Mouse (Mus musculus): ENCODE results near the gene Ints3.

Gene Ints3

DNA sequence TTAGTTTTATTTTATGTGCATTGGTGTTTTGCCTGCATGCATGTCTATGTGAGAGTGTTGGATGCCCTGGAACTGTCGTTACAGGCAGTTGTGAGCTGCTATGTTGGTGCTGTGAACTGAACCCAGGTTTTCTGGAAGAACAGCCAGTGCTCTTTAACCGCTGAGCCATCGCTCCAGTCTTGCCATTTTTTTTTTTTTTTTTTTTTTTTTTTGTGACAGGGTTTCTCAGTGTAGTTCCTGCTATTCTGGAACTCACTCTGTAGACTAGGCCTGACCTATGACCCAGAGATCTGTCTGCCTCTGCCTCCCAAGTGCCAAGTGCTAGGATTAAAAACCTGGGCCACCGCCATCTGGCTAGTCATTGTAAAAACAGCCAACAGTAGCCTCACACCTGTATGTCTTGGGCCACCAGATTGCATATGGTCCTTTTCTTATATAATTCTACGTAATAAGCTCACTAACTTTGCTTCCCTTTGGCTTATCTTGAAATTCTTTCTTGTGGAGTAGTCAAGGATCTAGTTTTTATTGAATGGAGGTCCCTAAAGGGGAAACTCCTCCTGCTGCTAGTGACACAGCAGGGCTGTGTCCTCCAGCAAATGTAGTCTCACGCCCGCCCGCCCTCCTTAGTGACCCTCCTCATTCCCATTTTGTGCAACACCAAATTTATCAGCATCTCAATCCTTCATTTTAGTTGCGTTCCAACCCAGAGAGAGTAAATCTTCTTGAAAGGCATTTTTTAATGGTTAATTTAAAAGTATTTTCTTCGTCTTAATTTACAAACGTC is 12.2 kb upstream of the Ints3 start:
- DNase-seq (ENCODE audit: low spot score) = no peak

DNA sequence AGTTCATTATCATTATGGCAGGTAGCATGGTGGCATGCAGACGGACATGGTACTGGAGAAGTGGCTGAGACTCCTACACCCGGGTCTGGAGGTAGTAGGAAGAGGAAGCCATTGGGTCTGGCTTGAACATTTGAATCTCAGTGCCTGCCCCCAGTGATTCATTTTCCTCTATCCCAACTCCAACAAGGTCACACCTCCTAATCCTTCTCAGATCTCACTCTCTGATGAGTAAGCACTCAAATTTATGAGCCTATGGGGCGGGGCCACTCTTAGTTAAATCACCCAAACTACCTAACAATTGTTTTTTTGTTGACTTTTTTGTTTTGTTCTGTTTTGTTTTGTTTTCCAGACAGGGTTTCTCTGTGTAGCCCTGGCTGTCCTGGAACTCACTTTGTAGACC is 10.6 kb upstream of the Ints3 start:
- no peak for DNase-seq (ENCODE audit: low spot score)

- no peak for DNase-seq (ENCODE audit: low spot score)
These were observed 7.3 kb upstream of the Ints3 start for GRCm38 (mm10) chr3:90440756-90441155.

DNA sequence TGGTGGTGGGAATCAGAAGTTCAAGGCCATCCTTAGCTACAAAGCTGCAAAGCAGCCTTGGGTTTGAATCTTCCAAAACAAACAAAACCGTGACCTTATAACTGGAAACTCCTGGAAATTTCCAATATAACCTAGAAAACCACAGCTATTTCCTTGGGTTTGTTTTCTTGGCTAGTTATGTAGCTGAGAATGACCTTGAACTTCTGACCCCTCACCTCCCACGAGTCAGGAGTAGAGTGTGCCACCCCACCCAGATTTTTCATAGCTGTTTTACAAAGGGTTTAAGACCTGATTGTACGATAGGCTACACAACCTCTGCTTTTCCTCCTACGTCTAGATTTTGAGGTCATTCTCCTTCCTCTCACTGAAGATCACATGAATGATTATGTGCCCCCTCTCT is 3.7 kb upstream of the Ints3 start:
- no peak for DNase-seq (ENCODE audit: low spot score)

DNA sequence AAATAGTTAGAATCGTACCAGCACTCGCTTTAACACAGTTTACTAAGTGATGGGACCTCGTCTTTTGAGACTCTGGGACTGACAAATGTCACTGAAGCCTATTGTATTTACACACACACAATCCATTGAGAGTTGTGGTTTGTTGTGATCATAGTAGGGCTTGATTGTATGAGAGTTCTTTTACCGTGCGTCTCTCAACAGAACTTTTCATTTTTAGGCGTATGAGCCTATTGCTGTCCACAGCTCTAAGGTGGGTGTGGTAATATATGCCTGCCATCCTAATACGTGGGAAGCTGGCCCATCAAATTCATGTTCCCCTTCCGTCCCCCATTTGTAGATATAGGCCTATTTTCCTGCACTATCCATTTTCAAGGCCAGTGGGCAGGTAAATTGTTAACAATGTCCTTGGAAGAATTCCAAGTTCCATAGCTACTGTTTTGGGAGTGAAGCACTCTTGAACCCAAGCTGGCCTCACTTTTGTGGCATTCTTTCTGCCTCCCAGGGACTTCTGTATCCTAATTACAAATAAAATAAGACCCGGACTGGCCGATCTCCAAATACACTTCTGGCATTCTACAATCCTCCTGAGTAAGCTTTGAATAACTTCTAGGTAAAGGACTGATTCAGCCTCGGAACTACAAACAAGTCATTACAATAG is 780 bp upstream of the Ints3 start:
- DNase-seq (ENCODE audit: low spot score) = peak; percentile 41

- DNase-seq (ENCODE audit: low spot score) = peak; percentile 70
These were observed 607 bp downstream of the Ints3 start for GRCm38 (mm10) chr3:90432811-90433219.

GRCm38 (mm10) chr3:90432348-90432747 is 1.1 kb downstream of the Ints3 start:
- DNase-seq (ENCODE audit: low spot score) = no peak

GRCm38 (mm10) chr3:90429576-90429975 is 3.8 kb downstream of the Ints3 start:
- DNase-seq (ENCODE audit: low spot score) = no peak

DNA sequence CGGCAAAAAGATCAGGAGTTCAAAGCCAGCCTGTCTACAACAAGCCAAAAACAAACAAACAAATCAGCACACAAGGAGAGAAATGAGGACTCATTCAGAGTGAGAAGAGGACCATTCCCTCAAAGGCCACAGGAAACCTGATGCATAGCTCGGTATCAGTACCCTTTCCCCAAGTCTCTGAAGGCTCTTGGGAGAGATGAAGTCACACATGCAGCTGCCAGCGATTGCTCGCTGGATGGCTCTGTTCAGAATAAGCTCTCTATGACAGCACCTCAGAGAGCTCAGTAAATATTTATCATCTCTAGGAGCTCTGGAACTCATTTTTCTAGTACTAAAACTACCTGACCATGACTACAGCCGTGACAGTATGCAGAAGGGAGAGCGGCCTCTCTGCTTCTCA is 5.2 kb downstream of the Ints3 start:
- no peak for DNase-seq (ENCODE audit: low spot score)

DNA sequence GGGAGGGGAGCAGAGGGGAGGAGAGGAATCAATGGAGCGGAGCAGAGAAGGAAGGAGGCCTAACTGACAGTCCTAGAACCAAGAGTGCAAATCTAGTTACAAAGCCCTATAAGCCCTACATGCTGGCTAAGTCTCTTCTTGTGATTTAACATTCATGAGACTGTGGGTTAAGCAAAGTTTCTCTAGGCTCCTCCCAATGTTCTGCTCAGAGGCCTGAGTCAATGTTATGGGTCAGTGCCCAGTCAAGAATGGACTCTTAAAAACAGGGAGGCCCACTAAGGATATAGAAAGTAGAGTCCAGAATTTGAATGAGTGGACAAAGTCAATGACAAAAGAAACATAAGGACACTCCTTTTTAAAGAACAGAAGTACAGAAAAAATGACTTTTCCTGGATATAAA is 5.8 kb downstream of the Ints3 start:
- DNase-seq (ENCODE audit: low spot score) = no peak

DNA sequence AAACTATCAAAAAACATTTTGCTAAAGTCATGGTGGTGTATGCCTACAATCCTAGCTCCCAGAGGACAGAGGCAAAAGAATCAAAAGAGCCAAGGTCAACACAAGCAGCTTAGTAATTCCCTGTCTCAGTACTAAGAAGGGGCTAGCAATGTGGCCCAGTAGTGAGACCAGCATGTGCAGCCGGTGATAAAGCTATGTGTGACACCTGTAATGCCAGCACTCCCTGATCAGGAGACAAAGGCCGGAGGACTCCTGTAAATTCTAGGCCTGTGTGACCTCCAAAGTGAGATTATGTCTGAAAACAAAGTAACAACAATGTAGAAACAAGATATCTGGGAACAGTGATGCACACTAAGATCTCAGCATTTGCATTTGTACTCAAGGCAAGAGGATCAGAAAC is 7.9 kb downstream of the Ints3 start:
- DNase-seq (ENCODE audit: low spot score) = peak; percentile 51

- no peak for DNase-seq (ENCODE audit: low spot score)
These were observed 9.9 kb downstream of the Ints3 start for GRCm38 (mm10) chr3:90423549-90423948.

GRCm38 (mm10) chr3:90420696-90421095 is 12.7 kb downstream of the Ints3 start:
- peak; percentile 73 for DNase-seq (ENCODE audit: low spot score)

DNA sequence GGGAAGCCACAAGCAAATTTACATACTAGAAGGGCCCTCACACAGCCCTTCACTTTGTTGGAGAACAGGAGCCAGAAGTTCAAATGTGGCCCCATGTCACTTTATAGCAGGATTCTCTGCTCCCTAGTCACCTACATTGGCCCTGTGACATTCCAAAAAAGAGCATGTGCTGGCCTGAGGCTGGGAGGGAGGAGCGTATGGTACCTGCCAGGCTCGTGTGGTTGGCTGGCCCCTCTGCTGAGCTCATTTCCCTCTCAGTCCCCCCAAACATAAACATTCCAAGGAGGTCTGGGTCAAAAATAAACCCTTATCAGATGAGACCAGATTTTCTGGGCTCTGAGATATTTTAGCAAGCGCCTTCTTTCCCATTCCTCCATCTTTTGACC is 20.4 kb downstream of the Ints3 start:
- no peak for DNase-seq (ENCODE audit: low spot score)

DNA sequence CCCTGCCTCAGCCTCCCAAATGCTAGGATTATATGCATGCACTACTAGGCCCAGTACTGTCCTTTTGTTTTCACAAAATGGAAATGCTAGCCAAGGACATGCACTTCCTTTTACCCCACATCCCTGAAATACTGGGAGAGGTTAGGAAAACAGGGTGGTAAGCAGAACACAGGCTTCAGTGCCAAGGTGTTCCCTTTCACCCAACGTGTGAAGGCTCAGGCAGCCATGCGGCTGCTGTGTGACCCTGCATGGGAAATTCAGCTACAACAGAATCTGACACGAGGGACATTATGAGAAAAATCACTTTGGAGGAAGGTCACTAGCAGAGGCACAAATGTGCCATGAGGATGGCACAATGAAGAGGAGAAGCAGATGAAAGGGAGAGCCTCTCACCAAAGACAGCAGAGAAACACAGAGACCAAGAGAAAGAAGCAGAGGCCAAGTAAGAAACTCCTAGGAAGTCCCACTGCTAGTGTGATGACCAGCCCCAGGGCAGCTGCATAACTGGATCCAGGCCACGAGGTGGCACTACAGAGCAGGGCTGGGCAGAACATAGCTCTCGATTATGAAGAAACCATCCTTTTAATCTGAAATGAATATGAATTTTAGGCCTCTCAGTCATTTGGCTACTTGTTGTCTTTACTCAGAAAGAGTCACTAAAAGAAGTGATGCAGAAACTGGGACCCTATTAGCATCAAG is 21.0 kb downstream of the Ints3 start:
- peak; percentile 58 for DNase-seq (ENCODE audit: low spot score)

DNA sequence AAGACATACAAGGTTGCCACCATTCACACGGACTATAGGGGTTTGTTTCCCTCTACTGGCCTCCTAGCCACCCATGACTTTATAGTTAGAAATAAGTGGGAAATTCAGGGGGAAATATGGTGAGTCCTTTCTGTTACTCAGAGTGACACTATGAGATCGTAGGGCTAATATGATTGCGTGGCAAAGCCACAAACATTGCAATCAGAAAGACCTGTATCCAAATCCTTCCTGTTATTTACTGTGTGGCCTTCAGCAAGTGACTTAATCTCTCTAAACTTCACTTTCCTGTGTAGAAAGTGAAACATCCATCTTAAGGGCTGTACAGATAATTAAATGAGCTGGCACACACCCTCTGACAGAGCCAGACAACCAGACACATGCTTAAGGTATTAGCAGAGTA is 24.7 kb downstream of the Ints3 start:
- no peak for DNase-seq (ENCODE audit: low spot score)

GRCm38 (mm10) chr3:90406414-90406813 is 27.0 kb downstream of the Ints3 start:
- DNase-seq (ENCODE audit: low spot score) = no peak

- no peak for DNase-seq (ENCODE audit: low spot score)
These were observed 28.8 kb downstream of the Ints3 start for GRCm38 (mm10) chr3:90404609-90405008.

- no peak for DNase-seq (ENCODE audit: low spot score)
These were observed 29.3 kb downstream of the Ints3 start for GRCm38 (mm10) chr3:90404121-90404520.

GRCm38 (mm10) chr3:90400993-90401392 is 32.4 kb downstream of the Ints3 start:
- no peak for DNase-seq (ENCODE audit: low spot score)

DNA sequence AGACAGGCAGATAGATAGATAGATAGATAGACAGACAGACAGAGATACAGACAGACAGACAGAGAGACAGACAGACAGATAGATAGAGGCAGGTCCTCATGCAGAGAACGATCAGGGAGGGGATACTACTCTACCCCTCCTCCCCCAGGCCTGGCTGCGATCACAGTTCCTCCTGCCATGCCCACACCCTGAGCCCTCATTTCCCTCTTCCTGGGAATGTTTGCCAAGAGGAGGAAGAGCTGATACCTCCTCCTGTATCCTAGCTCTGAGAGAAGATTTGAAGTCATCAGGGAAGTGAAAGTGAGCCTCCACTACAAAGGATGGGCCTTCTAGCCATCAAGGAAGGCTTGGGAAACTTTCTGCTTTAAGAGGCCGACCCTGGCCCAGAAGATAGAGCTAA is 37.8 kb downstream of the Ints3 start:
- DNase-seq (ENCODE audit: low spot score) = no peak

- DNase-seq (ENCODE audit: low spot score) = no peak
These were observed 40.8 kb downstream of the Ints3 start for GRCm38 (mm10) chr3:90392661-90393060.

DNA sequence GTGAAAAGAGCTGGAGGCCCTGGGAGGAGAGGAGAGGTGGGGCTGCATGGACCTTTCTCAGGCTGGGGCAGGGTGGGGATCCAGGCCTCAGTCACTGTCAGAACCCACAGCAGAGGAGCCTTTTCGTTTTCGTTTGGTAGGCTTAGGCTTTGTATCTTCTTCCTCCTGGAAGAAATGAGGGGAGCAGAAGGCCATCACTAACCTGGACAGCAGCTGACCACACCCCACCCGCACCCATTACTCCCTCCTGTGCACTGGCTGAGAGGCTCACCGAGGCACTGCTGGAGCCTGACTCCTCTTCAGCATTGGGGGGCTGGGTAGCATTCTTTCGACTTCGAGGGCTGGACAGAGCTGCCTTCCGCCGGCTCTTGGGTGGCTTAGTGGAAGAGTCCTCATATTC is 41.5 kb downstream of the Ints3 start:
- DNase-seq (ENCODE audit: low spot score) = no peak

Data from testis, postnatal 14 days (tissue).